10 mouse cellular contexts compared by ENCODE assay signal in genomic region chr5:142783142-142783540, GRCm38 (mm10). TPM values are rescaled to one million over a fixed set of nuclear protein-coding genes. Genes with fewer than 3 reads are reported as not detected.
DNase-seq lines count a peak whose midpoint lies in the region; ATAC-seq and TF ChIP-seq lines count a peak whose summit lies in the region.
"Had no signal": no experiment of that assay in that cellular context is flagged by ENCODE, and none has a peak within 500 bp of the region (broad histone marks: within the 10 kb centered on the region; RNA-seq: fewer than 3 reads in every experiment).

No protein-coding gene starts in this region.

- no peak overlapping the region for H3K9ac ChIP-seq in hindbrain, embryonic 15.5 days
- no peak overlapping the region for H3K9ac ChIP-seq in hindbrain, embryonic 11.5 days (ENCODE audit: low read depth, low read length)
- no peak overlapping the region for H3K9ac ChIP-seq in midbrain, embryonic 11.5 days (ENCODE audit: low read length)
- H3K9ac ChIP-seq: heart, embryonic 13.5 days; midbrain, embryonic 15.5 days had no signal

- H3K9me3 ChIP-seq in hindbrain, embryonic 15.5 days = no peaks in the 10 kb centered on the region
- no peaks in the 10 kb centered on the region for H3K9me3 ChIP-seq in hindbrain, embryonic 11.5 days (ENCODE audit: control insufficient read depth, low read length)
- H3K9me3 ChIP-seq in midbrain, embryonic 11.5 days (ENCODE audit: control insufficient read depth, low read length) = no peaks in the 10 kb centered on the region
- H3K9me3 ChIP-seq: midbrain, embryonic 15.5 days had no signal

- no peak for TF ChIP-seq CTCF in Patski (IDR thresholded peaks at IDR 0.05)

- DNase-seq in hindbrain, embryonic 11.5 days (ENCODE audit: low spot score) = no peak
- no peak for DNase-seq in Patski (ENCODE audit: low read depth, low spot score)
- DNase-seq in heart, postnatal 10 days = peak; percentile 54 to 55
- peak; percentile 60 for DNase-seq in lung, postnatal 14 days
- no peak for DNase-seq in ovary, postnatal 10 days (ENCODE audit: low spot score)
- DNase-seq in midbrain, embryonic 11.5 days (ENCODE audit: low spot score, missing footprints) = no peak
- DNase-seq: layer of hippocampus, adult 9-11 months had no signal

- no peaks in the 10 kb centered on the region for H3K27me3 ChIP-seq in hindbrain, embryonic 15.5 days
- no peaks in the 10 kb centered on the region for H3K27me3 ChIP-seq in hindbrain, embryonic 11.5 days (ENCODE audit: control insufficient read depth, insufficient read depth, low read length)
- no peaks in the 10 kb centered on the region for H3K27me3 ChIP-seq in Patski
- H3K27me3 ChIP-seq in midbrain, embryonic 11.5 days (ENCODE audit: control insufficient read depth, insufficient read depth, low read length) = no peaks in the 10 kb centered on the region
- H3K27me3 ChIP-seq: heart, embryonic 13.5 days; midbrain, embryonic 15.5 days had no signal

- peaks cover 14% of the 10 kb centered on the region for H3K36me3 ChIP-seq in hindbrain, embryonic 15.5 days
- peaks cover 13% of the 10 kb centered on the region for H3K36me3 ChIP-seq in hindbrain, embryonic 11.5 days (ENCODE audit: control insufficient read depth, insufficient read depth, low read length)
- peaks cover 28% of the 10 kb centered on the region for H3K36me3 ChIP-seq in midbrain, embryonic 11.5 days (ENCODE audit: control insufficient read depth, insufficient read depth, low read length)

- no peak overlapping the region for H3K4me2 ChIP-seq in hindbrain, embryonic 15.5 days
- no peak overlapping the region for H3K4me2 ChIP-seq in hindbrain, embryonic 11.5 days (replicated peaks; ENCODE audit: low read depth, low read length)
- H3K4me2 ChIP-seq in midbrain, embryonic 11.5 days = no peak overlapping the region
- H3K4me2 ChIP-seq: heart, embryonic 13.5 days; midbrain, embryonic 15.5 days had no signal

- H3K27ac ChIP-seq in hindbrain, embryonic 15.5 days (replicated peaks) = peak overlapping the region; percentile 2; the same call in 1 of the 2 replicates
- H3K27ac ChIP-seq in hindbrain, embryonic 11.5 days (ENCODE audit: low read depth, low read length) = no peak overlapping the region
- no peak overlapping the region for H3K27ac ChIP-seq in midbrain, embryonic 11.5 days (ENCODE audit: low read depth, low read length)
- H3K27ac ChIP-seq: heart, embryonic 13.5 days; midbrain, embryonic 15.5 days had no signal

- in situ Hi-C loops in Patski (cut with MboI; ENCODE audit: low pct_unique_long_range_greater_than_20kb) = no loop called here

- CTCF ChIA-PET in Patski (lab: Charles Lee) = interaction anchor here (0.9 to 1.3 kb wide), 2 partner anchors 10 to 15 kb away, joined by 3 read pairs; no protein-coding TSS in a partner anchor

- no peak overlapping the region for H3K4me3 ChIP-seq in hindbrain, embryonic 15.5 days
- no peak overlapping the region for H3K4me3 ChIP-seq in hindbrain, embryonic 11.5 days (ENCODE audit: low read depth, low read length)
- H3K4me3 ChIP-seq in midbrain, embryonic 11.5 days (ENCODE audit: low read depth, low read length) = no peak overlapping the region
- H3K4me3 ChIP-seq: heart, embryonic 13.5 days; midbrain, embryonic 15.5 days had no signal

- intact Hi-C loops in heart, postnatal 10 days (cut with DNase I) = no loop called here

- no peak for ATAC-seq in hindbrain, embryonic 15.5 days (ENCODE audit: low FRiP score, low read depth)
- ATAC-seq in hindbrain, embryonic 11.5 days (ENCODE audit: low FRiP score) = no peak
- peak; percentile 58 for ATAC-seq in Patski
- ATAC-seq in midbrain, embryonic 11.5 days (ENCODE audit: low FRiP score) = no peak
- ATAC-seq: midbrain, embryonic 15.5 days had no signal

- H3K4me1 ChIP-seq in hindbrain, embryonic 15.5 days (replicated peaks) = peaks cover 57% of the 10 kb centered on the region
- H3K4me1 ChIP-seq in hindbrain, embryonic 11.5 days (replicated peaks; ENCODE audit: control insufficient read depth, insufficient read depth, low read length) = 0 out of 2 replicates have a peak, but pooled peaks cover 2% of the 10 kb centered on the region
- H3K4me1 ChIP-seq in midbrain, embryonic 11.5 days (ENCODE audit: control insufficient read depth, insufficient read depth, low read length) = peaks cover 7% of the 10 kb centered on the region

- POLR2A ChIA-PET in Patski (lab: Charles Lee) = interaction anchor here (0.9 to 1.0 kb wide), 2 partner anchors 15 to 39 kb away, joined by 3 to 8 read pairs; no protein-coding TSS in a partner anchor

- 53% methylated on average over 7 of the region's 7 CpGs for WGBS in hindbrain, embryonic 15.5 days
- 76% methylated on average over 7 of the region's 7 CpGs for WGBS in hindbrain, embryonic 11.5 days
- WGBS in midbrain, embryonic 11.5 days = 80% methylated on average over 7 of the region's 7 CpGs

RNA-seq across cellular contexts. Expression of gene Tnrc18, which starts 34.3 kb away (rescaled TPM):
- 32.7 and 33.8 TPM in 2 replicates for polyA plus RNA-seq in hindbrain, embryonic 15.5 days (2015; fragmentation: Nextera tagmentation; extraction: Ambion mirVana)
- 30.7 and 44.0 TPM in 2 replicates for polyA plus RNA-seq in hindbrain, embryonic 11.5 days (2014; fragmentation: Nextera tagmentation; extraction: Ambion mirVana)
- 116 TPM for polyA plus RNA-seq in Patski (2021)
- total RNA-seq in heart, postnatal 10 days (2021) = 10 to 100 TPM; 80.1 to 91.3 TPM
- 26.9 and 27.4 TPM in 2 replicates for polyA plus RNA-seq in midbrain, embryonic 11.5 days (2014; fragmentation: Nextera tagmentation; extraction: Ambion mirVana)

Comparison
In these comparisons a context has a peak if more than half of its experiments do, and no peak if none do; other contexts are left out.
1. DNase-seq: peak in heart, postnatal 10 days (2 of 2) and lung, postnatal 14 days (single experiment); none in hindbrain, embryonic 11.5 days (single experiment), Patski (single experiment), ovary, postnatal 10 days (single experiment) and midbrain, embryonic 11.5 days (single experiment).